Mouse (Mus musculus): ENCODE measurements at regions not wholly inside any gene's neighbourhood (a gene's known extent, or its start where the extent isn't known, plus 50 kb on each side); places are given as distances from the start of the nearest gene placed in this dataset.
"Not testable (repeated sequence)": the region's sequence is repeated elsewhere in the genome, so short reads cannot be mapped to it uniquely, and the experiment has no call there.

GRCm38 (mm10) chr13:6922357-6922721 is 273.8 kb upstream of the Pfkp start:
- Histone ChIP-seq H3K4me3 (ENCODE audit: low read depth, low read length) (no peak overlapping the region), H3K9me3 (ENCODE audit: control insufficient read depth, low read depth, low read length) (no peaks in the 10 kb centered on the region), H3K4me1 (ENCODE audit: control insufficient read depth, insufficient read depth, low read length) (no peaks in the 10 kb centered on the region), H3K4me2 (replicated peaks; ENCODE audit: low read depth, low read length) (no peak overlapping the region), H3K27me3 (ENCODE audit: control insufficient read depth, insufficient read depth, low read length) (no peaks in the 10 kb centered on the region), H3K27ac (ENCODE audit: low read length) (no peak overlapping the region), H3K9ac (replicated peaks; ENCODE audit: low read depth, low read length) (no peak overlapping the region), H3K36me3 (ENCODE audit: control insufficient read depth, insufficient read depth, low read length) (no peaks in the 10 kb centered on the region)
- WGBS: 65% methylated on average over 2 of the region's 2 CpGs
- no peak for ATAC-seq (ENCODE audit: insufficient number of reproducible peaks, insufficient read depth, low FRiP score, low read depth)

DNA sequence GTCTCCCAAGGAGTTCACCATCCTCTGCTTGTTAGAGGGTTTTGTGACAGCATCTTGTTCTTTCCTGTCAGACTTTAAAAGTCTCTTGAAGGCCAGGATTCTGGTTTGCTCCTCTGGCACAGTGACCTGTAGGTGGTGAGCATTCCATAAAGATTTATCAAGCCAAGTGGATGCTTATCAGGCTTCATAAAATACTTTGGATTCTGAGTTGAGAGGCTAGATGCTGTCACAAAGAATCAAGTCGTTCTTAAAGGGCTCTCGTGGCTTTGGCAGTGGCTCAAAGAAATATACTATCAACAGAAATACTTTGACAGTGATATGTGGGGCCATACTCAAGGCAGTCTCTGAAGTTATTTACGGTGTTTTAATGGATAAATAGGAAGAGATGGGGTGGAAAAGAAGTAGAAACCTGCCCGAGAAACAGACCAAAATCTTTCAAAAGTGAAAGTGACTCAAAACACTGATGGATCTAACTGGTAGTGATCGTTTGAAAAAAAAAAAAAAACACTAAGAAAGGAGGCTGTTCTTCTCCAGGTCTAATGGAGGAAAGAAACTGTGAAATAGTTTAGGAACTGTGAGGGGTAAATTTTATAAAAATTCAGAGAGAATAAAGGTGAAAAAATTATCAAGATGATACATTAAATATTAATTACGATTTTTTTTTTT is 273.2 kb upstream of the Pfkp start:
- H3K27ac ChIP-seq (ENCODE audit: low read length): no peak overlapping the region
- no peaks in the 10 kb centered on the region for H3K36me3 ChIP-seq (ENCODE audit: control insufficient read depth, insufficient read depth, low read length)
- H3K27me3 ChIP-seq (ENCODE audit: control insufficient read depth, insufficient read depth, low read length): no peaks in the 10 kb centered on the region
- WGBS: 41% methylated on average over 6 of the region's 6 CpGs
- no peak overlapping the region for H3K4me3 ChIP-seq (ENCODE audit: low read depth, low read length)
- no peak overlapping the region for H3K9ac ChIP-seq (replicated peaks; ENCODE audit: low read depth, low read length)
- H3K9me3 ChIP-seq (ENCODE audit: control insufficient read depth, low read depth, low read length): no peaks in the 10 kb centered on the region
- H3K4me1 ChIP-seq (ENCODE audit: control insufficient read depth, insufficient read depth, low read length): no peaks in the 10 kb centered on the region
- no peak overlapping the region for H3K4me2 ChIP-seq (replicated peaks; ENCODE audit: low read depth, low read length)
- no peak for ATAC-seq (ENCODE audit: insufficient number of reproducible peaks, insufficient read depth, low FRiP score, low read depth)

DNA sequence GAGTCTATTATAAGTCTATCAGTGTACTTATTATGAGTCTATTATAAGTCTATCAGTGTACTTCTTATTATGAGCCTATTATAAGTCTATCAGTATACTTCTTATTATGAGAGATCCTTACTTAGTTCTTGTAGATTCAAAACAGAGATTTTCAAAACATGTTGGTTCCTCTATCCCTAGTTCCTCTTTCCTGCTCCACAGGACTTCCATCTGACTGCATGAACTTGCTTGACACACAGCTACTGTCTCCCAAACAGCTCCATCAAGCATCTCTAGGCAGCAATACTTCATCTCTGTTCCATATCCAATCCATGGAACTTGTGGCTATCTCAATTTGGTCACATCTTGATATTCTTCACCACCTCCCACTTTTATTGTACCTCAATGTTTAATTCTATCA is 257.4 kb upstream of the Pfkp start:
- Histone ChIP-seq H3K27me3 (ENCODE audit: control insufficient read depth, insufficient read depth, low read length) (no peaks in the 10 kb centered on the region), H3K4me2 (replicated peaks; ENCODE audit: low read depth, low read length) (no peak overlapping the region), H3K9me3 (ENCODE audit: control insufficient read depth, low read depth, low read length) (no peaks in the 10 kb centered on the region), H3K9ac (replicated peaks; ENCODE audit: low read depth, low read length) (no peak overlapping the region), H3K27ac (ENCODE audit: low read length) (no peak overlapping the region), H3K4me1 (ENCODE audit: control insufficient read depth, insufficient read depth, low read length) (no peaks in the 10 kb centered on the region), H3K4me3 (ENCODE audit: low read depth, low read length) (no peak overlapping the region), H3K36me3 (ENCODE audit: control insufficient read depth, insufficient read depth, low read length) (no peaks in the 10 kb centered on the region)
- ATAC-seq (ENCODE audit: insufficient number of reproducible peaks, insufficient read depth, low FRiP score, low read depth): no peak

DNA sequence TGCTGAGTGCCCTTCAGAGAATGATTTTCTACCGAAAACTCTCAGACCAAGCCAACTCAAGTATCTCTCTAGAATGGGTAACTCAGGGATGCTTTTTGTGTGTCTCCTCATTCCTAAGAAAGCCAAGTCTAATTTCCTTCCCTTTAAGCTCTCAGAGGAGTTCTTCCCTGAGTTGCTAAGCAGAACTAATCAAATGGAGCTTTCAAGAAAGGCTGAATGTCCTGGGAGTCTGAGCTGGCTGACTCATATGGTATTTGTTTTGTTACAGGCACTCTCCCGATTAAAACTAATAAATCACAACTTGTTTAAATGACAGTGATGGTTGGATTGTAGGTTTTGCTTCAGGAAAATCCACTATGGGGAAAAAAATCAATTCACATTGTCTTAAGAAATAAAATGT is 253.1 kb upstream of the Pfkp start:
- Histone ChIP-seq H3K27ac (ENCODE audit: low read length) (no peak overlapping the region), H3K4me3 (ENCODE audit: low read depth, low read length) (no peak overlapping the region), H3K36me3 (ENCODE audit: control insufficient read depth, insufficient read depth, low read length) (no peaks in the 10 kb centered on the region), H3K9ac (replicated peaks; ENCODE audit: low read depth, low read length) (no peak overlapping the region), H3K4me2 (replicated peaks; ENCODE audit: low read depth, low read length) (no peak overlapping the region), H3K4me1 (ENCODE audit: control insufficient read depth, insufficient read depth, low read length) (no peaks in the 10 kb centered on the region), H3K9me3 (ENCODE audit: control insufficient read depth, low read depth, low read length) (no peaks in the 10 kb centered on the region), H3K27me3 (ENCODE audit: control insufficient read depth, insufficient read depth, low read length) (no peaks in the 10 kb centered on the region)
- 48% methylated on average over 2 of the region's 2 CpGs for WGBS
- ATAC-seq (ENCODE audit: insufficient number of reproducible peaks, insufficient read depth, low FRiP score, low read depth): no peak

DNA sequence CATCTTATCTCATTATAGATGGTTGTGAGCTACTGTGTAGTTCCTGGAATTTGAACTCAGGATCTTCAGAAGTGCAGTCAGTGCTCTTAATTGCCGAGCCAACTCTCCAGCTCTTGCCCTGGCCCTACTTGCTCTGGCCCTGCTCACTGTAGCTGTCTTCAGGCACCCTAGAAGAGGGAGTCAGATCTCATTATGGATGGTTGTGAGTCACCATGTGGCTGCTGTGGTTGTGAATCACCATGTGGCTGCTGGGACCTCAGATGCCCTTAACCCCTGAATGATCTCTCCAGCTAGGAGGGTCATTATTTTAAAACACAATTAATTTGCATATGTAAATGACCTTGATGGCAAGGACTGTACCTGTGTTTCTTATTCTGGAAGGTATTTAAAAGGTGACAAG is 249.1 kb upstream of the Pfkp start:
- Histone ChIP-seq H3K27ac (ENCODE audit: low read length) (no peak overlapping the region), H3K36me3 (ENCODE audit: control insufficient read depth, insufficient read depth, low read length) (no peaks in the 10 kb centered on the region), H3K9me3 (ENCODE audit: control insufficient read depth, low read depth, low read length) (no peaks in the 10 kb centered on the region), H3K4me2 (replicated peaks; ENCODE audit: low read depth, low read length) (no peak overlapping the region), H3K4me3 (ENCODE audit: low read depth, low read length) (no peak overlapping the region), H3K4me1 (ENCODE audit: control insufficient read depth, insufficient read depth, low read length) (no peaks in the 10 kb centered on the region), H3K27me3 (ENCODE audit: control insufficient read depth, insufficient read depth, low read length) (no peaks in the 10 kb centered on the region), H3K9ac (replicated peaks; ENCODE audit: low read depth, low read length) (no peak overlapping the region)
- ATAC-seq (ENCODE audit: insufficient number of reproducible peaks, insufficient read depth, low FRiP score, low read depth): no peak
- 45% methylated on average over 1 of the region's 1 CpGs for WGBS

- Histone ChIP-seq H3K27ac (ENCODE audit: low read length) (no peak overlapping the region), H3K9me3 (ENCODE audit: control insufficient read depth, low read depth, low read length) (no peaks in the 10 kb centered on the region), H3K4me3 (ENCODE audit: low read depth, low read length) (no peak overlapping the region), H3K36me3 (ENCODE audit: control insufficient read depth, insufficient read depth, low read length) (no peaks in the 10 kb centered on the region), H3K9ac (replicated peaks; ENCODE audit: low read depth, low read length) (no peak overlapping the region), H3K4me1 (ENCODE audit: control insufficient read depth, insufficient read depth, low read length) (no peaks in the 10 kb centered on the region), H3K4me2 (replicated peaks; ENCODE audit: low read depth, low read length) (no peak overlapping the region), H3K27me3 (ENCODE audit: control insufficient read depth, insufficient read depth, low read length) (no peaks in the 10 kb centered on the region)
- WGBS: 32% methylated on average over 5 of the region's 5 CpGs
- ATAC-seq (ENCODE audit: insufficient number of reproducible peaks, insufficient read depth, low FRiP score, low read depth): no peak
Measured at GRCm38 (mm10) chr13:6891458-6892076, 243.0 kb upstream of the Pfkp start.

GRCm38 (mm10) chr13:6889446-6889845 is 240.9 kb upstream of the Pfkp start:
- not testable (repeated sequence) for H3K27me3 ChIP-seq (ENCODE audit: control insufficient read depth, insufficient read depth, low read length); ATAC-seq (ENCODE audit: insufficient number of reproducible peaks, insufficient read depth, low FRiP score, low read depth); H3K9me3 ChIP-seq (ENCODE audit: control insufficient read depth, low read depth, low read length); H3K4me2 ChIP-seq (replicated peaks; ENCODE audit: low read depth, low read length); H3K27ac ChIP-seq (ENCODE audit: low read length); H3K4me1 ChIP-seq (ENCODE audit: control insufficient read depth, insufficient read depth, low read length); H3K4me3 ChIP-seq (ENCODE audit: low read depth, low read length); H3K36me3 ChIP-seq (ENCODE audit: control insufficient read depth, insufficient read depth, low read length); H3K9ac ChIP-seq (replicated peaks; ENCODE audit: low read depth, low read length)
- WGBS: 86% methylated on average over 9 of the region's 9 CpGs

- 90% methylated on average over 1 of the region's 1 CpGs for WGBS
- H3K27me3 ChIP-seq (ENCODE audit: control insufficient read depth, insufficient read depth, low read length): no peaks in the 10 kb centered on the region
Measured at GRCm38 (mm10) chr13:6888381-6888780, 239.8 kb upstream of the Pfkp start.

More at GRCm38 (mm10) chr13:6888381-6888780, 239.8 kb upstream of the Pfkp start:
- Histone ChIP-seq H3K27ac (ENCODE audit: low read length) (no peak overlapping the region), H3K4me3 (ENCODE audit: low read depth, low read length) (no peak overlapping the region), H3K4me2 (replicated peaks; ENCODE audit: low read depth, low read length) (no peak overlapping the region), H3K9me3 (ENCODE audit: control insufficient read depth, low read depth, low read length) (no peaks in the 10 kb centered on the region), H3K36me3 (ENCODE audit: control insufficient read depth, insufficient read depth, low read length) (no peaks in the 10 kb centered on the region), H3K9ac (replicated peaks; ENCODE audit: low read depth, low read length) (no peak overlapping the region), H3K4me1 (ENCODE audit: control insufficient read depth, insufficient read depth, low read length) (no peaks in the 10 kb centered on the region)
- ATAC-seq (ENCODE audit: insufficient number of reproducible peaks, insufficient read depth, low FRiP score, low read depth): no peak
